Mouse (Mus musculus): ENCODE measurements at regions not wholly inside any gene's neighbourhood (a gene's known extent, or its start where the extent isn't known, plus 50 kb on each side); places are given as distances from the start of the nearest gene placed in this dataset.

- no peak for ATAC-seq (replicated peaks; ENCODE audit: low FRiP score, poor library complexity, severe bottlenecking)
Measured at GRCm38 (mm10) chr4:9012787-9013186, 773.9 kb upstream of the Car8 start.

- no peak for ATAC-seq (replicated peaks; ENCODE audit: low FRiP score, poor library complexity, severe bottlenecking)
Measured at GRCm38 (mm10) chr4:9011952-9012351, 773.1 kb upstream of the Car8 start.

GRCm38 (mm10) chr4:9011129-9011518 is 772.3 kb upstream of the Car8 start:
- ATAC-seq (replicated peaks; ENCODE audit: low FRiP score, poor library complexity, severe bottlenecking) = no peak

- no peak for ATAC-seq (replicated peaks; ENCODE audit: low FRiP score, poor library complexity, severe bottlenecking)
Measured at GRCm38 (mm10) chr4:9010381-9011128, 771.7 kb upstream of the Car8 start.

- ATAC-seq (replicated peaks; ENCODE audit: low FRiP score, poor library complexity, severe bottlenecking) = no peak
Measured at GRCm38 (mm10) chr4:9009656-9010055, 770.8 kb upstream of the Car8 start.

GRCm38 (mm10) chr4:9005938-9006626 is 767.2 kb upstream of the Car8 start:
- no peak for ATAC-seq (replicated peaks; ENCODE audit: low FRiP score, poor library complexity, severe bottlenecking)

GRCm38 (mm10) chr4:9003891-9004290 is 765.0 kb upstream of the Car8 start:
- no peak for ATAC-seq (replicated peaks; ENCODE audit: low FRiP score, poor library complexity, severe bottlenecking)

GRCm38 (mm10) chr4:9002380-9002779 is 763.5 kb upstream of the Car8 start:
- ATAC-seq (replicated peaks; ENCODE audit: low FRiP score, poor library complexity, severe bottlenecking) = no peak

GRCm38 (mm10) chr4:8998606-8999005 is 759.8 kb upstream of the Car8 start:
- no peak for ATAC-seq (replicated peaks; ENCODE audit: low FRiP score, poor library complexity, severe bottlenecking)

- no peak for ATAC-seq (replicated peaks; ENCODE audit: low FRiP score, poor library complexity, severe bottlenecking)
Measured at GRCm38 (mm10) chr4:8992171-8992570, 753.3 kb upstream of the Car8 start.

GRCm38 (mm10) chr4:8990551-8990950 is 751.7 kb upstream of the Car8 start:
- ATAC-seq (replicated peaks; ENCODE audit: low FRiP score, poor library complexity, severe bottlenecking) = no peak

- ATAC-seq (replicated peaks; ENCODE audit: low FRiP score, poor library complexity, severe bottlenecking) = no peak
Measured at GRCm38 (mm10) chr4:8989614-8990013, 750.8 kb upstream of the Car8 start.

GRCm38 (mm10) chr4:8989110-8989509 is 750.3 kb upstream of the Car8 start:
- ATAC-seq (replicated peaks; ENCODE audit: low FRiP score, poor library complexity, severe bottlenecking) = no peak

GRCm38 (mm10) chr4:8988345-8988733 is 749.5 kb upstream of the Car8 start:
- no peak for ATAC-seq (replicated peaks; ENCODE audit: low FRiP score, poor library complexity, severe bottlenecking)

- ATAC-seq (replicated peaks; ENCODE audit: low FRiP score, poor library complexity, severe bottlenecking) = no peak
Measured at GRCm38 (mm10) chr4:8987544-8988344, 748.9 kb upstream of the Car8 start.

- no peak for ATAC-seq (replicated peaks; ENCODE audit: low FRiP score, poor library complexity, severe bottlenecking)
Measured at GRCm38 (mm10) chr4:8986394-8987091, 747.7 kb upstream of the Car8 start.

GRCm38 (mm10) chr4:8984059-8984606 is 745.3 kb upstream of the Car8 start:
- no peak for ATAC-seq (replicated peaks; ENCODE audit: low FRiP score, poor library complexity, severe bottlenecking)

- no peak for ATAC-seq (replicated peaks; ENCODE audit: low FRiP score, poor library complexity, severe bottlenecking)
Measured at GRCm38 (mm10) chr4:8978949-8979348, 740.1 kb upstream of the Car8 start.

- no peak for ATAC-seq (replicated peaks; ENCODE audit: low FRiP score, poor library complexity, severe bottlenecking)
Measured at GRCm38 (mm10) chr4:8969951-8970455, 731.2 kb upstream of the Car8 start.

- no peak for ATAC-seq (replicated peaks; ENCODE audit: low FRiP score, poor library complexity, severe bottlenecking)
Measured at GRCm38 (mm10) chr4:8968741-8969140, 729.9 kb upstream of the Car8 start.
